Comparison of ENCODE assay signal across 25 mouse cellular contexts in the genomic region with DNA sequence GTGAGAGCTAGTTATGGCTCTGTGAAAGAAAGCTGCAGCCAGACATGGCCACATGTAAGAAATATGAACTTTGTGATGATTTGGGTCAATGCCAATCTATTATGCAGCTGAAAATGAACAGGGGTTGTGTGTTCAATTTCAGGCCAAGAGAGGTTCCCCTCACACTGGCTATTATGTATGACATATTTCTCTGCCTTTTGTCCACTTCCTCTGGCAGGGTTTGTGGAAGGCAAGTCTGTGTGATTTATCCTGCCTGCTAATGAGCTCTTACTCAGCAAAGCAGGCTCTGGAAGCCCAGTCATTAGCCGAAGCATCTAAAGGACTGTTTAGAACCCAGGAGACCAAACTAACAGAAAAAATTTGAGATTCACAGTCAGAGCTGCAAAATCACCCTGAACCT.
A peak's percentile ranks its signal among the peaks of the same experiment; 100 is the strongest.
DNase-seq lines count a peak whose midpoint lies in the region; ATAC-seq and TF ChIP-seq lines count a peak whose summit lies in the region.
"Had no signal": no experiment of that assay in that cellular context is flagged by ENCODE, and none has a peak within 500 bp of the region (broad histone marks: within the 10 kb centered on the region; RNA-seq: fewer than 3 reads in every experiment).

No protein-coding gene starts in this region.

- H3K9me3 ChIP-seq in hindbrain, embryonic 15.5 days, result no peaks in the 10 kb centered on the region
- no peaks in the 10 kb centered on the region for H3K9me3 ChIP-seq in hindbrain, embryonic 11.5 days (ENCODE audit: control insufficient read depth, low read length)
- no peaks in the 10 kb centered on the region for H3K9me3 ChIP-seq in midbrain, postnatal 0 days (ENCODE audit: low read length)
- H3K9me3 ChIP-seq in midbrain, embryonic 16.5 days (replicated peaks; ENCODE audit: control insufficient read depth, low read length, poor library complexity, severe bottlenecking), result no peaks in the 10 kb centered on the region
- H3K9me3 ChIP-seq: embryonic facial prominence, embryonic 12.5 days; forebrain, embryonic 10.5 days; limb, embryonic 13.5 days; midbrain, embryonic 13.5 days had no signal

- no peaks in the 10 kb centered on the region for H3K27me3 ChIP-seq in hindbrain, embryonic 15.5 days
- no peaks in the 10 kb centered on the region for H3K27me3 ChIP-seq in hindbrain, embryonic 11.5 days (ENCODE audit: control insufficient read depth, insufficient read depth, low read length)
- no peaks in the 10 kb centered on the region for H3K27me3 ChIP-seq in midbrain, postnatal 0 days (ENCODE audit: insufficient read depth, low read length)
- no peaks in the 10 kb centered on the region for H3K27me3 ChIP-seq in midbrain, embryonic 16.5 days (ENCODE audit: control insufficient read depth, insufficient read depth, low read depth, low read length)
- H3K27me3 ChIP-seq: embryonic facial prominence, embryonic 12.5 days; megakaryocyte, embryonic 14.5 days; midbrain, embryonic 13.5 days had no signal

- ATAC-seq in hindbrain, embryonic 15.5 days (ENCODE audit: low FRiP score, low read depth), result peak; percentile 54; the same call in 1 of the 2 replicates
- no peak for ATAC-seq in hindbrain, embryonic 11.5 days (ENCODE audit: low FRiP score)
- no peak for ATAC-seq in midbrain, postnatal 0 days (ENCODE audit: low FRiP score)
- no peak for ATAC-seq in midbrain, embryonic 16.5 days
- ATAC-seq: inflammation-experienced regulatory T-cells, adult 6 months; midbrain, embryonic 13.5 days had no signal

- no peaks in the 10 kb centered on the region for H3K36me3 ChIP-seq in hindbrain, embryonic 15.5 days
- H3K36me3 ChIP-seq in hindbrain, embryonic 11.5 days (ENCODE audit: control insufficient read depth, insufficient read depth, low read length), result no peaks in the 10 kb centered on the region
- H3K36me3 ChIP-seq in midbrain, postnatal 0 days (ENCODE audit: insufficient read depth, low read length), result no peaks in the 10 kb centered on the region
- no peaks in the 10 kb centered on the region for H3K36me3 ChIP-seq in midbrain, embryonic 16.5 days (ENCODE audit: control insufficient read depth, insufficient read depth, low read length)
- H3K36me3 ChIP-seq: embryonic facial prominence, embryonic 12.5 days; forebrain, embryonic 10.5 days; limb, embryonic 13.5 days; midbrain, embryonic 13.5 days had no signal

- H3K27ac ChIP-seq in hindbrain, embryonic 15.5 days (replicated peaks), result peak overlapping the region; percentile 39; the same call in 1 of the 2 replicates
- H3K27ac ChIP-seq in hindbrain, embryonic 11.5 days (ENCODE audit: low read depth, low read length), result no peak overlapping the region
- H3K27ac ChIP-seq in midbrain, postnatal 0 days (ENCODE audit: low read depth, low read length), result no peak overlapping the region
- no peak overlapping the region for H3K27ac ChIP-seq in midbrain, embryonic 16.5 days (ENCODE audit: low read length)
- H3K27ac ChIP-seq: embryonic facial prominence, embryonic 12.5 days; forebrain, embryonic 10.5 days; gastrocnemius, adult 2 months; limb, embryonic 13.5 days; midbrain, embryonic 13.5 days had no signal

- TF ChIP-seq POLR2A in brain, embryonic 14.5 days (IDR thresholded peaks at IDR 0.05; ENCODE audit: borderline replicate concordance, extremely low read depth, insufficient read depth, insufficient read length, poor library complexity, severe bottlenecking), result no peak

- no peak for TF ChIP-seq CTCF in midbrain, postnatal 0 days (IDR thresholded peaks at IDR 0.05)
- no peak for TF ChIP-seq CTCF in brain, embryonic 14.5 days (IDR thresholded peaks at IDR 0.05; ENCODE audit: borderline replicate concordance, extremely low read depth, insufficient read depth, insufficient read length)

- 38% methylated on average over 1 of the region's 1 CpGs for WGBS in hindbrain, embryonic 15.5 days
- 87% methylated on average over 1 of the region's 1 CpGs for WGBS in hindbrain, embryonic 11.5 days
- 60% methylated on average over 1 of the region's 1 CpGs for WGBS in midbrain, postnatal 0 days
- 32% methylated on average over 1 of the region's 1 CpGs for WGBS in midbrain, embryonic 16.5 days

- DNase-seq in hindbrain, embryonic 11.5 days (ENCODE audit: low spot score), result no peak
- peak; percentile 15 for DNase-seq in midbrain, postnatal 0 days (ENCODE audit: low spot score)
- peak; percentile 52 for DNase-seq in brain, embryonic 14.5 days (ENCODE audit: low read depth)
- peak; percentile 14 for DNase-seq in mesoderm, embryonic 11.5 days (ENCODE audit: low read depth, low spot score)
- DNase-seq: adrenal gland, adult 8-10 months; B cell, adult 2 months; cerebellum, adult 8-10 months; cerebellum, postnatal 25 days; gastrocnemius, adult 2 months; gastrocnemius, postnatal 36 days; heart, adult 18-20 months; heart, postnatal 36 days; kidney, adult 18-20 months; kidney, postnatal 4 days; lung, postnatal 4 days had no signal

- no peak overlapping the region for H3K4me2 ChIP-seq in hindbrain, embryonic 15.5 days
- H3K4me2 ChIP-seq in hindbrain, embryonic 11.5 days (replicated peaks; ENCODE audit: low read depth, low read length), result no peak overlapping the region
- no peak overlapping the region for H3K4me2 ChIP-seq in midbrain, postnatal 0 days (ENCODE audit: low read depth, low read length, poor library complexity, severe bottlenecking)
- no peak overlapping the region for H3K4me2 ChIP-seq in midbrain, embryonic 16.5 days (ENCODE audit: low read length)
- H3K4me2 ChIP-seq: embryonic facial prominence, embryonic 12.5 days; heart, embryonic 11.5 days; limb, embryonic 13.5 days; liver, embryonic 11.5 days; midbrain, embryonic 13.5 days had no signal

- 0 out of 2 replicates have a peak, but pooled peaks cover 3% of the 10 kb centered on the region for H3K4me1 ChIP-seq in hindbrain, embryonic 15.5 days (replicated peaks)
- H3K4me1 ChIP-seq in hindbrain, embryonic 11.5 days (replicated peaks; ENCODE audit: control insufficient read depth, insufficient read depth, low read length), result no peaks in the 10 kb centered on the region
- no peaks in the 10 kb centered on the region for H3K4me1 ChIP-seq in midbrain, postnatal 0 days (ENCODE audit: insufficient read depth, low read length)
- no peaks in the 10 kb centered on the region for H3K4me1 ChIP-seq in midbrain, embryonic 16.5 days (ENCODE audit: control insufficient read depth, insufficient read depth, low read length)
- H3K4me1 ChIP-seq: embryonic facial prominence, embryonic 12.5 days; limb, embryonic 13.5 days; midbrain, embryonic 13.5 days had no signal

- H3K9ac ChIP-seq in hindbrain, embryonic 15.5 days, result no peak overlapping the region
- no peak overlapping the region for H3K9ac ChIP-seq in hindbrain, embryonic 11.5 days (ENCODE audit: low read depth, low read length)
- no peak overlapping the region for H3K9ac ChIP-seq in midbrain, postnatal 0 days (replicated peaks; ENCODE audit: low read length, poor library complexity, severe bottlenecking)
- no peak overlapping the region for H3K9ac ChIP-seq in midbrain, embryonic 16.5 days (ENCODE audit: low read depth, low read length)
- H3K9ac ChIP-seq: embryonic facial prominence, embryonic 12.5 days; limb, embryonic 13.5 days; midbrain, embryonic 13.5 days had no signal

- no peak overlapping the region for H3K4me3 ChIP-seq in hindbrain, embryonic 15.5 days
- H3K4me3 ChIP-seq in hindbrain, embryonic 11.5 days (ENCODE audit: low read depth, low read length), result no peak overlapping the region
- H3K4me3 ChIP-seq in midbrain, postnatal 0 days (ENCODE audit: low read depth, low read length), result no peak overlapping the region
- H3K4me3 ChIP-seq in midbrain, embryonic 16.5 days (ENCODE audit: low read depth, low read length), result no peak overlapping the region
- H3K4me3 ChIP-seq: embryonic facial prominence, embryonic 12.5 days; forebrain, embryonic 10.5 days; gastrocnemius, adult 2 months; limb, embryonic 13.5 days; megakaryocyte, embryonic 14.5 days; midbrain, embryonic 13.5 days had no signal
